Mouse (Mus musculus) midbrain, postnatal 0 days (tissue): ENCODE measurements around the gene Tmem274. TPM values are rescaled to one million over a fixed set of nuclear protein-coding genes. Genes with fewer than 3 reads are reported as not detected.

ENCODE experiments used
- ATAC-seq: fragments of 200-750 bp; cut with Nextera tagmentation; 2 replicates; pipeline ENCODE4 v1.8.0; 2017; ENCODE audit warnings: moderate number of reproducible peaks, mild to moderate bottlenecking, moderate TSS enrichment, moderate library complexity; ENCODE audit not compliant: low FRiP score
- DNase-seq: peaks from one replicate; pipeline ENCODE4 v3.0.0-alpha.2; 2015; ENCODE audit warnings: low spot score
- H3K27ac ChIP-seq: fragments of 300-500 bp; sonication (generic); 2 replicates; pipeline ENCODE4 v1.5.1; 2014; ENCODE audit warnings: low read depth, mild to moderate bottlenecking, low read length, mixed read lengths
- H3K27me3 ChIP-seq: fragments of 300-500 bp; sonication (generic); 2 replicates; pipeline ENCODE4 v1.6.1; 2014; ENCODE audit warnings: low read length, control low read depth, mixed read lengths; ENCODE audit not compliant: insufficient read depth
- H3K36me3 ChIP-seq: fragments of 300-500 bp; sonication (generic); 2 replicates; pipeline ENCODE4 v1.6.1; 2014; ENCODE audit warnings: low read length, control low read depth, mixed read lengths; ENCODE audit not compliant: insufficient read depth
- H3K4me1 ChIP-seq: fragments of 300-500 bp; sonication (generic); 2 replicates; pipeline ENCODE4 v1.6.1; 2014; ENCODE audit warnings: mild to moderate bottlenecking, control low read depth, antibody characterized with exemption, low read length, mixed read lengths; ENCODE audit not compliant: insufficient read depth
- H3K4me2 ChIP-seq: fragments of 300-500 bp; sonication (generic); 2 replicates; pipeline ENCODE4 v1.6.1; 2014; ENCODE audit warnings: low read depth, mild to moderate bottlenecking, low read length, mixed read lengths; ENCODE audit not compliant: poor library complexity, severe bottlenecking
- H3K4me3 ChIP-seq: fragments of 300-500 bp; sonication (generic); 2 replicates; pipeline ENCODE4 v1.5.1; 2014; ENCODE audit warnings: low read depth, mild to moderate bottlenecking, low read length, moderate library complexity
- H3K9ac ChIP-seq: fragments of 300-500 bp; sonication (generic); replicated peaks from 2 replicates; pipeline ENCODE4 v1.6.1; 2014; ENCODE audit warnings: mild to moderate bottlenecking, low read length, moderate library complexity, mixed read lengths; ENCODE audit not compliant: poor library complexity, severe bottlenecking
- H3K9me3 ChIP-seq: fragments of 300-500 bp; sonication (generic); 2 replicates; pipeline ENCODE4 v1.6.1; 2016; ENCODE audit warnings: low read length, control low read depth
- CTCF ChIP-seq: IDR thresholded peaks from 2 replicates; pipeline ENCODE4 v1.5.1; 2016; ENCODE audit warnings: antibody characterized with exemption, mild to moderate bottlenecking
- WGBS: fragments of 180-500 bp; shearing (Covaris S2); extraction: QIAGEN DNeasy Blood & Tissue Kit; methylation state at CpG from one replicate; pipeline ENCODE4 v1.1.7; 2014; 5-methylcytosine and 5-hydroxymethylcytosine counted together
- polyA plus RNA-seq: library from polyadenylated mRNA; unstranded; fragments of >200 nt; fragmentation: Nextera tagmentation; extraction: Ambion mirVana; gene quantifications from 2 replicates; pipeline ENCODE4 v1.2.1, GENCODE M21; 2015
- total RNA-seq: library from RNA; depleted of rRNA; stranded (reverse); fragments of >200 nt; gene quantifications from 2 replicates; pipeline ENCODE4 v1.2.3, GENCODE M21; 2014

The Tmem274 gene
- total and polyA plus RNA-seq, 2 experiments from 2014 or later = not detected

DNA sequence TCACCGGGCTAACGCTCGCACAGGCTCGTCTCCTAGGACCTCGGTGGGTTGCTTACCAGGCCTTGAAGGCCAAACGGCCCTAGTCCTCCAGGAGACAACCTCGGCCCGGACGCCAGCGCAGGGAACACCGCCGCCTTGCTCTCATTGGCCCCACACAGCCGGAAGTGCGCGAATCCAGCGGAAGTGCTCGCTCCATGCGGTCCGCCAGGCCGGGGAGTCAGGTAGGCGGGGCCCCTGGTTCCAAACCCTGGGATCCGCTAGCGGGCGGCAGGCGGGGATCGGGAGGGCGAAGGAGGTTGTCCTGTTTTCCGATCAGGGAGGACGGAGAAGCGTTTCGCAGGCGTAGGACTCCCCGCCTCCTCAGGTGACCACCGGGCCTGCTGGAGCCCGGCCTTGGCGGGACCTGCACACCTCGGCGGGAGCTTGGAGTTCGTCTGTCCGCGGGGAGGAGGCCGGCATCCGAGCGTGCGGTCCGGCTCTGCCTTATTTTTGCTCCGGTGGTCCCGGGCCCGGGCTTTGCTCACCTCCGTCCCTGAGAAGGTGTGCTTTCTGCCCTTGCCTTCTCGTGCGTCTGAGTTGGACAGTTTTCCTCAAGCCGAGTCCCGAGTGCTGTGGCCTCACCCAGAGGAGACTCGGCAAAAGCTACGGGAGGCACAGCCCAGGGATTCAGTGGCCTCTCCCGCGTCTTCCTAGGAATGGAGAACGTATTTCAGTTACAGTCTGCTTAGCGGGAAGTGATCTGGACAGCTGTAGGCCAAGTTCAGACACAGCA, 8.1 kb downstream of the Tmem274 start, which contains the start of the genes Nmnat1 and Lzic:
TSS of gene Nmnat1 (minus strand) at position 150 of the 772 bp plus-strand sequence.
TSS of gene Lzic (plus strand) at position 177 of the 772 bp plus-strand sequence.
- H3K4me3 ChIP-seq = peak within 1 kb of the TSS; percentile 75
- H3K9me3 ChIP-seq = no peaks in the 10 kb centered on the region
- DNase-seq (peak; percentile 95), ATAC-seq (peak; percentile 97)
- under 1% methylated on average over 59 of the region's 60 CpGs for WGBS
- peak within 1 kb of the TSS; percentile 62 for H3K27ac ChIP-seq
- H3K27me3 ChIP-seq = no peaks in the 10 kb centered on the region
- H3K36me3 ChIP-seq = peaks cover 23% of the 10 kb centered on the region
- no peaks in the 10 kb centered on the region for H3K4me1 ChIP-seq
- peak; percentile 30 for TF ChIP-seq CTCF
- H3K4me2 ChIP-seq = peak within 1 kb of the TSS; percentile 58
- peak within 1 kb of the TSS; percentile 82 for H3K9ac ChIP-seq

DNA sequence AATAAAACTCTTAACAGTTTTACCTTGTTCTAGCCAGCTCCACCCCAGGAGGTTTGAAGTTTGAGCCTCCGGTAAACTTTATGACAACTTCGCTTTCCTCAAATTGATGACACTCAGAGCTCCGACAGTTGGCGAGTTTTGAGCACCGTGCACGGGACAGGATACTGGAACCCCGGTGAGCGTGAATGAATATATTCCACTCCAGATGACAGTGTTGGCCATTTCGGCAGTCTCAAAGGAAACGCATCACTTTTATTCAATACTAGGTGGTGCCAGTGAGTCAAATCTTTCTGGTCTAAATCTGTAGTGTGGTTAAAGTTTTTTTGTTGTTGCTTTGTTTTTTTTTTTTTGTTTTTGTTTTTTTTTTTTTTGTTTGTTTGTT, 8.6 kb downstream of the Tmem274 start:
- Histone ChIP-seq H3K27me3 (no peaks in the 10 kb centered on the region), H3K4me1 (no peaks in the 10 kb centered on the region), H3K36me3 (peaks cover 23% of the 10 kb centered on the region), H3K9ac (peak overlapping the region; percentile 82; the same call in 1 of the 2 replicates), H3K4me3 (peak overlapping the region; percentile 75), H3K9me3 (no peaks in the 10 kb centered on the region), H3K27ac (peak overlapping the region; percentile 62; the same call in 1 of the 2 replicates), H3K4me2 (peak overlapping the region; percentile 58)
- no peak for ATAC-seq
- peak; percentile 63 for TF ChIP-seq CTCF
- under 1% methylated on average over 10 of the region's 10 CpGs for WGBS
- peak; percentile 69 for DNase-seq

DNA sequence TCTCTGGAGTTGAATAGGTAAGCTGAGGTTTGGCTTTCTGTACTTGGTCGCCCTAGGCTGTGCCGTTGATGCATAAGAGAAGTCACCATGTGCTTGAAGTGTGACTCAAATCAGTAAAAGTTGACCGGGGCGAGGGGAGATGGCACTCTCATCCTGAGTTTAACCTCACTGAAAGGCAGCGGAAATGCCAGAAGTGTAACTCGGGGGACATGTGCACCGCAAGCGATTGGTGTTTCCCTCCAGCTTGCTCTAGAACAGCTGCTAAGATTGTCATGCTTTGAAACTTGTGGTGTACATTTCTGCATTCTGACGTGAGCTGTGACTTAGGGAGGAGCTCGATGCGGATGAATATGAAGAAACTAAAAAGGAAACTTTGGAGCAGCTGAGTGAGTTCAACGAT, 10.6 kb downstream of the Tmem274 start:
- H3K4me3 ChIP-seq = no peak overlapping the region
- no peak overlapping the region for H3K27ac ChIP-seq
- DNase-seq (no peak), ATAC-seq (no peak)
- no peaks in the 10 kb centered on the region for H3K9me3 ChIP-seq
- peaks cover 28% of the 10 kb centered on the region for H3K36me3 ChIP-seq
- H3K4me2 ChIP-seq = no peak overlapping the region
- H3K27me3 ChIP-seq = no peaks in the 10 kb centered on the region
- no peak for TF ChIP-seq CTCF
- H3K4me1 ChIP-seq = no peaks in the 10 kb centered on the region
- no peak overlapping the region for H3K9ac ChIP-seq
- whole genome bisulfite sequencing = 96% methylated on average over 12 of the region's 12 CpGs

DNA sequence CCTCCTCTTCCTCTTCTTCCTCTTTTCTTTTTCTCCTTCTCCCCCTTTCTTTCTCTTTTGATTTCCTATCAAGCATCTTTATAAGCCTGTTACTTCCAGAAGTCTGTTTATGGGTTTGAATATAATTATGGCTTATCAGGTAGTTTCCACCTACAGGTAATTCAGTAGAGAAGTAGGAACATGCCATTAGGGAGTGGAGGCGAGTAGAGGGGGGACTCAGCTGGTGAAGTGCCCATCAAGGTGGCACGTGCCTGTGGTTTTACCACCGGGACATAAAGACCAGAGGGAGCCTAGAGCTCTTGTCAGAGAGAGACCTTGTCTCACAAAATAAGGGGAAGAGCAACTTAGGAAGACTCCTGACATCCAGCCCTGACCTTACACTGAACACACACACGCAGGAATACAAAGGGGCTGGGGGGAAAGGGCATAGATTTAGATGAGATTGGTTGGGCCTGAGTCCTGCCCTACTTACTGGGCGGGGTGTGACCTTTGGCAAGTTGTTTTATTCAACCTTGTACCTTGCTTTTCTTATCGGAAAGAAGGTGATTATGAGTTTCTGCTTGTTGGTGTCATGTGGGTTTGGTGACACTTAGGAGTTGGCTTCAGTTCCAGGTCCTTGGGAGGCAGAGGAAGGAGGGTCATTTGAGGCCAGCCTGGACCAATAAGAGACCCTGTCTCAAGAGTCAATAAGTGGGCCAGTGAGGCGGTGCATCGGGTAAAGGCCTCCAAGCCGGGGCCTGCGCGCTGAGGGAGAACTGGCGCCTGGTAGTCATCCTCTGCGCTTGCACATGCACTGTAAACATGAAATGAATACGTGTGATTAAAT, 12.4 kb downstream of the Tmem274 start:
- H3K4me3 ChIP-seq = no peak overlapping the region
- no peaks in the 10 kb centered on the region for H3K9me3 ChIP-seq
- no peak overlapping the region for H3K9ac ChIP-seq
- H3K4me1 ChIP-seq = no peaks in the 10 kb centered on the region
- ATAC-seq (no peak), DNase-seq (no peak)
- H3K4me2 ChIP-seq = no peak overlapping the region
- no peak overlapping the region for H3K27ac ChIP-seq
- H3K36me3 ChIP-seq = peaks cover 43% of the 10 kb centered on the region
- H3K27me3 ChIP-seq = no peaks in the 10 kb centered on the region
- no peak for TF ChIP-seq CTCF
- WGBS = 96% methylated on average over 14 of the region's 14 CpGs

DNA sequence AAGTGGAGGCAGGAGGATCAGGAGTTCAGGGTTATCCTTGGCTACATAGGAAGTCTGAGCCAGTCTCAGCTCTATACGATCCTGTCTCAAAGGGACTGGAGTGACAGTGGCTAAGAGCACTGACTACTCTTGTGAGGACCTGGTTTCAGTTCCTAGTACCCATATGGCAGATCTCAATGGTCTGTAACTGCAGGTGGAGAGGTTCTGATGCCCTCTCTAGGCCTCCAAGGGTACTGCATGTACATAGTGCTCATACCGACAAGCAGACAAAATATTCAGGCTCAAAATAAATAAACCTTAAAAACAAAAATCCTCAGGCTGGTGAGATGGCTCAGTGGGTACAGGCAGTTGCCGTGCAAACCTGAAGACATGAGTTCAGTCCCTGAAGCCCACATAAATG, 14.0 kb downstream of the Tmem274 start:
- WGBS = 99% methylated on average over 3 of the region's 3 CpGs

More for the DNA sequence above, 14.0 kb downstream of the Tmem274 start:
- H3K4me1 ChIP-seq = no peaks in the 10 kb centered on the region
- H3K4me3 ChIP-seq = no peak overlapping the region
- no peak overlapping the region for H3K27ac ChIP-seq
- H3K27me3 ChIP-seq = no peaks in the 10 kb centered on the region
- no peak for DNase-seq
- no peak overlapping the region for H3K4me2 ChIP-seq
- no peak overlapping the region for H3K9ac ChIP-seq
- peaks cover 50% of the 10 kb centered on the region for H3K36me3 ChIP-seq
- ATAC-seq = no peak
- no peaks in the 10 kb centered on the region for H3K9me3 ChIP-seq
- peak; percentile 39 for TF ChIP-seq CTCF
